Mouse (Mus musculus) T-cell, adult 2 months (primary cell): Measurements from ENCODE around the gene Chmp1a.
"Not testable (repeated sequence)": the region's sequence is repeated elsewhere in the genome, so short reads cannot be mapped to it uniquely, and the experiment has no call there.

Experiments used
- DNase-seq: peaks from one replicate; pipeline ENCODE4 v3.0.0; 2022; ENCODE audit warnings: low spot score

Gene Chmp1a

DNA sequence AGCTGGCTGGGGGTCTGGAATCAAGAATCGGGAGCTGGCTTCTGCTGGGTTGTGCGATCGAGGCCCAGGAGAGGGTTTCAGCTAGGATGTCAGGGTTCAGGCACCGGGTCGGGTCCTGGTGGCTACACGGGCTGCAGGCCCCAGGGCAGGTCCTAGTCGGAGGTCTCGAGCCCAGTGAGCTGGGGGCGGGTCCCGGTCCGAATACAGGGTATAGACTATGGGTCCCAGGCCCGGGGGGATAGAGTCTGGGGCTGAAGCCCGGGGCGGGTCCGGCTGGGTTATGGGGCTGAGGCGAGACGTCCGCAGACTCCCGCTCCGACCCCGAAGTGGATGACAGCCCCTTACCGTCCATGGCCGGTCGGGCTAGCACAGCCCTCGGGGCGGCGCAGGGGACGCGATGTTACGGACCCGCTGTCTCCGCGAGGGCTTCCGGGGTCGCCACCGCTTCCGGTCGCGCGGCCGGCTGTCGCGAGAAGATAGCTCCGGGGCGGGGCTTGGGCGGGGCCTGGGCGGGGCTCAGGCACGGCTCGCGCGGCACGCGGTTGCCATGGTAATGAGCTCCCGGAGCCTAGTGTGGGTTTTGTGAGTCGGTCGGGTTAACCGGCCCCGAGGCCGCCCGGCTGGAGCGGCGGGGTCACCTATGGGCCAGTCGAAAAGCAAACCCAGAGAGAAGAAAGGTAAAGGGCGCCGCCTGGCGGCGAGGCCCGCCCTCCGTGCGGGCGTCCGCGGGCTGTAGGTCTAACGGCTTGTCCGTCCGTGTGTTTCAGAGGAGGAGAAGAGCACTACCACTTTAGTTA is at the start of gene Chmp1a, which contains the start of gene Spata33:
TSS of gene Chmp1a (minus strand) at position 443 of the 797 bp plus-strand sequence.
TSS of gene Spata33 (plus strand) at position 512 of the 797 bp plus-strand sequence.
- peak; percentile 84 for DNase-seq

DNA sequence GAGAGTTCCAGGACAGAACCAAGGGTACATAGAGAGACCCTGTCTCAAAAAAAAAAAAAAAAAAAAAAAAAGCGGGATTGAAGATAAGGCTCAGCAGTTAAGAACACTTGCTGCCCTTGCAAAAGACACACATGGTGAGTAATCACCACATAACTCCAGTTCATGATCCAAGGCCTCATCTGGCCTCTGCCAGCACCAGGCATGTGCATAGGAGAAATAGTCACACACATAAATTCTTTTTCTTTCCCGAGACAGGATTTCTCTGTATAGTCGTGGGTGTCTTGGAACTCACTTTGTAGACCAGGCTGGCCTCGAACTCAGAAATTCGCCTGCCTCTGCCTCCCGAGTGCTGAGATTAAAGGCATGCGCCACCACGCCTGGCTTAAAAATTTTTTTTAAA is 45.0 kb upstream of the Chmp1a start:
- not testable (repeated sequence) for DNase-seq

DNA sequence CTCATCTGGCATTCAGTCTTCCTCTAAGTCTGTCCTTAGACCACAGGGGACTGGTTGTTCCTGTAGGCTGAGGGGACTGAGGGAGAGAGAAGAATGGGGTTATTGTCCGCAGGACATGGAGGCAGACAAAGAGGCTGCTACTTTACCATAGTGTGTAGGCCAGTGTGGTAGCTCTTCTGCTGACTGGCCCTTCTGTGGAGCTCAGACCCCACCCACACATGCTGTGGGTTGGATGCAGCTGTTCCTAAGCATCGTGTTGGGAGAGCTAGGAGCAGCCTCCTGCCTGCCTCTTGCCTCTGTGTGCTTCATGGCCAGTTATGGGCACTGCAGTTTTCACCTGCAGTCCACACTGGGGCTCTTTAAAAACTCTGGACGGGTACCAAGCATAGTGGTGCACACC is 44.6 kb upstream of the Chmp1a start:
- no peak for DNase-seq

DNA sequence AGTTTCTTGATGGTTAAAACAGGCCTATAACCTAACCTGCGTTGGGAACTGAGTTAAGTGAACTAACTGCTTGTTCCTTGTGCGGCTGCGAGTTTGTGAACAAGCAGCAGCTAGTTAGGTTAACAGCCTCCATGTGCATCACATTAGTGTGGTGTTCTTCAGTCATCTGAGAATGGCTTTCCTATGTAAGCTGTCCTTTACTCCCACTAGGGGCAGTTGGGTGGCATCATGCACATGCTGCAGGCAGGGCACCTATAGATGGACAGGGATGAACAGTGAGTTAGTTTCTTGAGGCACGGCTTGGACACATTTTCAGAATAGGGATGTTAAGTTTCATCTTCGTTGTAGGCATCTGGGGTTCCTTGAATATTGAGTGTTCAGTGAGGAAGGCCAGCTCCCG is 42.6 kb upstream of the Chmp1a start:
- no peak for DNase-seq

DNA sequence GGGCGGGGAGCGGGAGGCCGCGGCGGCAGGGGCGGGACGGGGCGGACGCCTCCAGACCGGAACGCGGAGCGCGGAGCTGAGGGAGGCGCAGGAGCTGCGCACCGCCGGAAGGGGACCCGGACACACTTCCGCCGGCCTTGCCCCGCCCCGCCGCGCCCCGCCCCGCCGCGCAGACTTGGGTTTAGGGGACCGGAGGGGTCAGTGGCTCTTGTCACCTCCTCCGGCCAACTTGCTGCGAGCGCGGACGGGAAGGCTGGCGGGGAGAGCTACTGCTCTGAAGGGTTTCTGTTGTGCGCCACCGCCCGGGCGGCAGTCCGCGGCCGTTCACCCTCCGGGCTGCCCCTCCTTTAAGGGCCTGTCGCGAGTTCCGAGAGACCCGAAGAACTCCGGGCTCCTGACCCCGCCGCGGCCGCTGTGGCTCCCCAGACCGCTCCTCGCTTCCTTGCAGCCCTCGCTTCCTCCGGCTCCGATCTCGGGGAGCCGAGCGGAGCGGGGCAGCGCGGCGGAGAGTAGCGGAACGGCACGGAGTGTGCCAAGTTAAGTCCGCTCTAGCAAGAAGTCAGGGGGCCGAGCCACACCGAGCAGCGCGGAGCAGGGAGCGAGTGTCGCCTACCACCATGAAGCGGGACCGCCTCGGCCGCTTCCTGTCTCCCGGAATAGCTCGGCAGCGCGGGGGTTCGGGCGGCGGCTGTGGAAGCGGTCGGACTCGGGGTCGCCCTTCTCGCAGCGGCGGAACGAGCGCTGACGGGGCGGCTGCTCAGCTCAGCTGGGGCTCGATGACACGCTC is 41.7 kb upstream of the Chmp1a start, which contains the start of the genes Zfp276 and Vps9d1:
TSS of gene Zfp276 (plus strand) at position 97 of the 787 bp plus-strand sequence.
TSS of gene Vps9d1 (minus strand) at position 250 of the 787 bp plus-strand sequence.
- DNase-seq: peak; percentile 78

DNA sequence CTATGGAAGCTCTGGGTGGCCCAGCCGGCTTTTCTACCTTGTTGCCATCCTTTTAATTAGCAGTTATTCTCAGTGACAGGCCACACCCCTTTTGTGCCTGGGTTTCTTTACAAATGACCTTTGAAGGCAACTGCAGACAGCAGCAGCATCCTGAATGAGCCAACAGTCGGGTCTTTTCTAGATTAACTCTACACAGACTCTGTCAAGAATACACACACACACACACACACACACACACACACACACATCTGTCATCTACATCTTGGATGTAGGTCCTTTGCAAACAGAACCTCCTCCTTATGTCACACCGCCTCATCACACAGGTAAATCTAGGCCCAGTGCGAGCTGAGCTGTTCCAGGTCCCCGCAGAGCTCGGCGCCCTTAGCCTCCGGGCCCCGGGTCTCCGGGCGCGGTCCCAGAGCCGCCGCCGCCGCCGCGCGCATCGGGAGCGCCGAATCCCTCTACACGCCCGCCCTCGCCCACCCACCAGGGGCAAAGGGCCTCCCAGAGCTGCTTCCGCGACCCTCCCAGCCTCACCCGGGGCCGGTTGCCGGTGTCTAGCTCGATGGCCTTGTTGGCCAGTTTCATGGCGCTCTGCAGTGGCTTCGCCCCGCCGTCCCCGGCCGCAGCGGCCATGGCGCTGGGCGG is 41.0 kb upstream of the Chmp1a start:
- DNase-seq: peak; percentile 6

DNA sequence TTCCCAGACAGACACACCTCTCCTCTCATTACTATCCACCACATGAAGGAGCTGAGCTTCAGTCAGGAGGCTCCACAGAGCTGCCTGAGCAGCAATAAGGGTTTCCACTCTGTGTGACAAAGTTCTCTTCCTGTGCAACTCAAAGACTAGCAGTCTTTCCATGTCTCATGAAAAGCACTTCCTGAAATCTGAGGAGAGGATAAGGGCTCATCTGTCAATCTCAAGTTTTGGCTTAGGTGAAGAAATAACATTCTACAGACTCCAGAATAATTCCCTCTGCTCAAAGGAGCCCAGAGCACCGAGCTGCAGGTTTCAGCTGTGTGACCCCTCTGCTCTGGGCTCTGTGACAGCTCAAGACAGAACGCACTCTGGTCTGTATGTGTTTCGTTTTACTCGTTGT is 40.4 kb upstream of the Chmp1a start:
- DNase-seq: no peak

DNA sequence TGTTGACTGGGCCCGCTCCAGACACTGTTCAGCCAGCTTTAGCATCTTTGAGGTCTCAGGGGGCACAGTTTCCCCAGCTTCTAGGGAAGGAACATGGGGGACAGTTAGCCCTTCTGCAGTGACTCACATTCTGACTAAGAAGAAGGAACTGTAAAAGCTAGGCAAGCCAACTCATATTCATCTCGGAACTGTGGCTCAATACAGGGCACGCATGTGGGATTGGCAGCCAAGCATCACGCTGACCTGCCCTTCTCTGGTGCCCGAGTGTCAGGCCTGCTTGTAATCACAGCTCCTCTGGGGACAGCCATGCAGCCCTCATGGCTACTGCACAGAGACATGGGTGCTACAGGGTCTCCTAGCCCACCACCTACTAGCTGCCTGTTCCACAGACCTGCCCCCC is 38.4 kb upstream of the Chmp1a start:
- no peak for DNase-seq

DNA sequence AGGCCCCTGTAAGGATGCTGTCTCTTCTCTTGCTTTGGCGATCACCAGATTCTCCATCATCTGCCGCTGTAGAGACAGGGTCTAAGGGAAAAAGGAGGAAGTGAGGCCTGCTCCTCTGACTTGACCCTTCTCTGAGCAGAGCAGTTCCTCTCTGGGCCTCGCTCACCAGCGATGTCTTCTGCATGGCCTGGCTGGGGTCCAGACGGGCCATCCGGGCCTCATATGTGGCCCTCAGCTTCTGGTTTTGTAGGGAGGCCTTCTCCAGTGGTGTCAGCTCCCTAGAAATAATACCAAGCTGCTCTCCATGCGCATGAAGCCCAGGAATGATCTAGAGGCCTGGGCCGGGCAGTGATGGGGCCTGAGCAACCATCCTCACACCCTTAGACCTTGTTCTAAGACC is 36.0 kb upstream of the Chmp1a start:
- DNase-seq: no peak

DNA sequence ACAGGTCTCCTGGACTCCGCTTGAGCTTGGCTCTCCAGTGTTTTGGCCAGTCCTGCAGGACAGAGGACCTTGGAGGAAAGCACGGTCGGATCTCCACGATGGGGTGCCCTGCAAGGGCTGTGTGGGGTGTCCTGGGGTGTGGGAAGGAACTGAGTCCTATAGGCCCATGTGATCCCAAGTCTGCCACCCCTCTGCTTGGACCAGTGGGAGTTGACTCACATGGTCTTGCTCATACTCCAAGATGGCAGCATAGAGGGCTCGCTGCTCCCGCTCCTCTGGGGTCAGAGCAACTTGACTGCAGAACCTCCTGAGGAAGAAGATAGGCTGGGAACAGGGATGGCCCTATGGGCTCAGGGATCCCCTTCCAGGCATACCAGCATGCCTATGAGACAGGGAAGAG is 35.2 kb upstream of the Chmp1a start:
- no peak for DNase-seq

DNA sequence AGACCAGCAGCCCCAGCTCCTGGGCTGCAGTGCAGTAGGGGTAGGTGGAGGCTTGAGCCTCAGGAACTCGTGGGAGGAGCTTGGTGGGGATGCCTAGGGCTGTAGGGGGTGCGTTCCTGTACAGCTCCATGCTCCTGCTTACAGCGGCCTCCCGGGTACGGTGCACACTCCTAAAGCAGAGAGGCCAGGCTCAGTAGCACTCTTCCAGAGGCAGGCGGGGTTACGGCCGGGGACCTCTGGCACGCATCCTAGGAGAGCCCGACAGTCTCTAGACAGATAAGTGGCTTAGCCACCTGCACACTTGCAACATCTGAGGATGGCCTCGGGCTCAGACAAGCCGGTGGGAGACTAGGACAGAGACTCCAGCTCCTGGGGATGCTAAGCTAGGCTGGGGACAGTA is 33.0 kb upstream of the Chmp1a start:
- no peak for DNase-seq

DNA sequence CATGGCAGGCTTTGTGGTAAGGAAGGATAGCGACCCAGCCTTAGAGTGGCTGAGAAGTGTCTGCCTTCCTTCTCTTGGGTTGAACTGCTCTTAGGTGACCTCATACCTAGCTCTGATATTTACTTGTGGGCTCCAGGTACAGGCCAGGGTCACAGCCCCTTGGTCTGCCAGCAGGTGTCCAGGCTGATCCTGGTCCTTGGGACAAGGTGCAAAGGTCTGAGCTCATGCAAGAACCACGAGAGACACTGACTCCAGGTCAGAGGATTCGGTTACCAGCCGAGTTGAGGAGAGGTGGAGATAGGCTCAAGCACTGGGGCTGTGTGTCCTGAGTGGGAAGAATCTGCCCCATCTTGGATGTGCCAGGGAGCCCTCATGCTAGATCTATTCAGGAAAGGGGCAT is 31.8 kb upstream of the Chmp1a start:
- DNase-seq: no peak

DNA sequence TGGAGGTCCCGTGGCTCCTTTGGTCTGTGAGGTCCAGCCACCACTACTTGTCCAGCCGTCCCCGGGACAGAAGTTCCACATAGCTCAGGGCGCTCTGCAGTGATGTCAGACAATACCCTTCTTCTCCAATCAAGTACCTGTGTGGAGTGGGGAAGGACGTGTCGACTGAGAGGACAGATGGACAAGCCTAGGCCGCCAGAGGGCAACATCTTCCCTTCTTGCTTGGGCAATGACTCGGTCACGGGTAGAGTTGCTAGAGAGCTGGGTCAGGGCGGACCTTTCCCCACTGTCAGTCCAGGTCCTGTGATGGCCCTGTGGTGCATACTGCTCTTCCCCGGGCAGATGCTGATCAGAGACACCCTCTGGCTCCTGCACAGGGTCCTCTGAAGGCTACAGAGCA is 30.5 kb upstream of the Chmp1a start:
- no peak for DNase-seq

DNA sequence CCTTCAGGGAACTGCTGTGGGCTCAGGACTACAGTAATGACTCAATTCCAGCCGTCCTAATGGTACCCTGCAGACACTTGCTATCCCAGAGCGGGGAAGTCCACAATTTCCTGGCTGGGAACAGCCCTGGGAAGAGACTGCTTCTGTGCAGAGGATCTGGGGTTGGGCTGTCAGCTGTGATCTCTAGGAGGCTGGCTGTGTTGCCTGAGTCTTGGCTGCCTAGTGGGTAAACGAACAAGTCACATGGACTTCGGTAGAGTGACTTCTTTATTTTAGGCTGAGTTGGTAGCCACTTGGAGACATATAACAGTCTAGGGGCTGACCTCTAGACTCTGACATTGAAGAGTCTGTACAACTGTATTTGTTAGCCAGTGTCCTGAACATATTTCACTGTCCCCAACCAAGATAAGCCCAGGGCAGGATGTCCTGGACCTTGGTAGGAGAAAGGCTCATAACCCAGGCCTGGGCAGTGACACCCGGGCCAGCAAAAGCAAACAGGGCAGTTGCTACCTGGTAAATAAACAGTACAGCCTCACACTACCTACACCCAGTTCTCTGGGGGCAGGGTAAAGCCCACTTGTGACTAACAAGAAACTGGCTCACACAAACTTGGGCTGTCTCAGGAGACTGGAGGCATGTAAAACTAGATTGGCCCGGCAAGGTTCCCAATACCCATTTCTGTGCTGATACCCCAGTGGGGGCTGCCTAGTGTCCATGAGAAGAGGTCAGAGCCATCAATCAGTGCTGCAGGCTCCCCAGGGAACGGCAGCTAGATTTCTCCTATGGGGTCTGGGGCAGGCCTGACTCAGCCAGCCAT is 29.8 kb upstream of the Chmp1a start:
- no peak for DNase-seq

DNA sequence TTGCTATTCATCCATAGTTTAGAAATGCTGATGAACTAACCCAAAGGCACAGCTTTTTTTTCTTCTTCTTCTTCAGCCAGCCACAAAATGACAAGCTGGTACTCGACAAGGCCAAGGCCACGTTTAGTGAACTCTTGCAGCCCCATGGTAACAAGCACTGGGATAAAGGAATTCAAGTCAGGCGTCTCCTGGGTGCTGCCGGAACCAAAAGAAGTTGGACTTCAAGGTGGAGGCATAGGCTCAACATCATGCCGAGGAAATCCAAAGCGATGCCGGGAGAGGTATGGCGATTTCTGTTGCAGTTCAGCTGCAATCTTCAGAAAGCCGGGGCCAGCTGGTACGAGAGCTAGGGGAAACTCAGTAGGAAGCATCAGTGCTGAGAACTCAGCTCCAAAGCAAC is 26.8 kb upstream of the Chmp1a start:
- no peak for DNase-seq

DNA sequence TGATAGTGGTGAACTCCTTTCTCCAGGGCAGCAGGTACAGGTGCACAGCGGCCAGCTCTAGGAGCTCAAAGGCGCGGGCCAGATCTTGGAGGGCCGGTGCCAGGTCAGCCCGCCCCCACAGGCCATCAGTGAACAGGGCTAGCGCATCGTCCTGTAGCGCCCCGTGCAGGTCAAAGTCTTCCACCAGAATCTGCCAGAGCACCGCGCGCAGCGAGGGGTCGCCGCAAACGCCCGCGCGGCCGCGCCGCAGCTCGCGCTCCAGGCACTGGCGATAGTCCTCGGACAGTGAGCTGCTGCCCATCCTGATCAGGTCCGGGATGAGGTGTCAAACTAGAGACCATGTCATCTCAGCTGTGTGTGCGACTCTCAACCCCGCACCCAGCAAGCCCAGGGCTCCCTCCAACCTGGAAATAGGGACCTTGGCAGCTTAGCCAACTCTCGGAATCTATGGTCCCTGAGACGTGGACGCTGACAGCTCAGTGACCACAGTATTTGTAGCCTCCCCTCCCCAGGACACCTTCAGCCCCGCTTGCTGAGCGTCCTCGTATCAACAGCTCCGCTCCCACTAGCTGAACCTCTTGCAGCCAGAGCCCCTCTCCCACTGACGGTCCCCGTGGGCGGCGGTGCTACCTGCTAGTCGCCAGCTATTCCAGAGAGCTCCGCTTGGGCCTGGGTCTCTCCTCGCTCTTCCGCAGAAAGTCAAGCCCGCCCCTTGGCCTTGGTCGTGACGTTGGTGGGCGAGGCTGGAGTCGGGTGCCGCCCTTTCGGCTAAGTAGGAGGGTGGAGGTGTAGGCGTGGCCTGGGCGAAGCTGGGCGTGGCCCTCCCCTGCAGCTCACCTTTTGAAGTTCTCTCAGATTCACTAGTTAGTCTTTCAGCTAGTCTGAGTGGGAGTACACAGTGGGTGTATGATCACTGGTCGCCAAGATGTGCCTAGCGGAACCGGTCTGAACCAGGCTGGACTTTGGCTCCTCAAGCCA is 23.2 kb upstream of the Chmp1a start, which contains the start of gene Spata2l:
TSS of gene Spata2l (minus strand) at position 714 of the 978 bp plus-strand sequence.
- DNase-seq: peak; percentile 94

DNA sequence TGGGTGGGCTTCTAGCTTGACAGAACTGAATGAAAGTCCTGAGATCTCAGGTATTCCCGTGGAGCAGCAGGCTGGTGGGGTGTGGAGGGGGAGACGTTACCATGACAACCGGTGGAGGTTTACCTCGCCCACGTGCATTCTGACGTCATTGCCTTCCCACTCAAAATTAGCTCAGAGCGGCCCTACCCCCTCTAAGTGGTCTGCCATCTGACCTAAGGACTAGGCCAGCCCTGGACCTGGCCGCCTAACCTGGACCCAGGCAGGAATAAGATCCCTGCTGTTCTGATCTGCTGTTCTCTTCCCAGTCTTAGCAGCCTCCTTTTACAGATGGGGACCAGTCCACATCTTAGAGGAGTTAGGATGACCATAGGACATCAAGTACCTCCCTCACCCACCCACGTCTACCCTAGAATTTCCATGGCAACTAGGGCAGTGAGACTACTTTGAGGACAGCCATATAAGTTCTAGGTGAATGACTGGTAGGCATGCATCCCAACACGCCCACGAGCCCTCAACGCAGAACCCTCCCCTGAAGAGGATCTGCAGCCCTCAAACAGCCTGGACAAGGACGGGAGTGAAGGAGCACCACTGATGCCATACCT is 22.5 kb upstream of the Chmp1a start:
- no peak for DNase-seq

DNA sequence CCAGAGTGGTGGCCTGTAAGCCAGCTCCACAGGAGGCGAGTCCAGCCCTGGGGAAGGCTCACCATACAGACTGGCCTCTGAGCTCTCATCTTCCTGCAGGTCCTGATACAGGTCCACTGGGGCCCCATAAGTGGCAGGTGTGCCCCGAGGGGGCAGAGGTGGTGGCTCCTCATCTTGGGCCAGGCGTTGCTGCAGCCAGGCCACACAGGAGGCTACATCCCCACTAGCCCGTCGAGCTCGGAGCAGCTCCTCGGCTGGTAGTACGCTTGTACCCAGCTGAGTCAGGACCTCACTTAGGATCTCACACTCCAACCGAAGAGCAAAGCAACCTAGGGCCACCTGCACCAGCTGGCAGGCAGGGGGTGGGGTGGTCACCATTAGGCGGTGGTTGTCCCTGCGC is 21.2 kb upstream of the Chmp1a start:
- no peak for DNase-seq

DNA sequence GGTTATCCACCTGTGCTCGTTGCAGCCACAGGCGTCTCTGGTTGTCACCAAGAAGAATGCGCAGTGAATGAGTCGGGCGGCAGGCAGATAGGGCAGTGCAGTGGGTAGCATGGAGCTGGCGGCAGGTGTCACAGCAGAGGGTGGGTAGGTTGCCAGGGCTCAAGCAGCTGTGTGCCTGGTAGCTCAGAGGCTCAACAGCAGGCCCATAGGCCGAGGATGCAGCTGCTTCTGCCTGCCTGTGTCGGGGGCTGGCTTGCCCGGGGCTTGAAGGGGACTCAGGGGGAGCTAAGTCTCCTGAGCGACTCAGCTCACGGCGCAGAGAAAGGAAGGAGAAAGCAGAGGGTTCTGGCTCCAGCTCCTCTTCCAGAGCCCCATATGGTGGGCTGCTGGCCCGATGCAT is 20.7 kb upstream of the Chmp1a start:
- DNase-seq: no peak

DNA sequence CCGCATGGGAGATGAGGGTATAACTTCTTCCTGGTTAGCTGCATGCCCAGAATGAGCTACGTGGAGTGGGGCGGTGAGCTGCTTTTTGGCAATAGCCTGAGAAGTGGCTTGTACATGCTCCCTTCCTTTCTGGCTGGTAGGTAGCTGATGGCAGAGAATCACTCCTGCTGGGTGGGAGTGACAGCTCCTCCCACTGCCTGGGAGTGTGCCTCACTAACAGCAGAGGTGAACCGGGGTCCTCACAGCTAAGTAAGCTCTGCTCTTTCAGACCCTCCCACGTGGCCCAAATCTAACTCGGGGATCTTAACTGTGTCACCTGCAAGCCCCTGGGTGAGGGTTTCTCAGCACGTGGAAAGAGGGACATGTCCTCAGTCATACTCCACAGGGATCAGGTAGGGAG is 20.0 kb upstream of the Chmp1a start:
- DNase-seq: no peak
